Mouse (Mus musculus) small intestine, adult 2 months (tissue): ENCODE measurements at regions not wholly inside any gene's neighbourhood (a gene's known extent, or its start where the extent isn't known, plus 50 kb on each side); places are given as distances from the start of the nearest gene placed in this dataset.

Source experiments
- CTCF ChIP-seq: fragments of 200-500 bp; IDR thresholded peaks from 2 replicates; pipeline ENCODE4 v1.5.1; 2012; ENCODE audit warnings: low read depth, mild to moderate bottlenecking, control low read depth, inconsistent platforms, low read length, moderate library complexity, mixed read lengths; ENCODE audit not compliant: insufficient replicate concordance, insufficient read length; ENCODE audit errors: extremely low read depth
- POLR2A ChIP-seq: fragments of 200-500 bp; IDR thresholded peaks from 2 replicates; pipeline ENCODE4 v1.6.1; 2012; ENCODE audit warnings: low read depth, mild to moderate bottlenecking, control low read depth, inconsistent platforms, low read length, moderate library complexity

DNA sequence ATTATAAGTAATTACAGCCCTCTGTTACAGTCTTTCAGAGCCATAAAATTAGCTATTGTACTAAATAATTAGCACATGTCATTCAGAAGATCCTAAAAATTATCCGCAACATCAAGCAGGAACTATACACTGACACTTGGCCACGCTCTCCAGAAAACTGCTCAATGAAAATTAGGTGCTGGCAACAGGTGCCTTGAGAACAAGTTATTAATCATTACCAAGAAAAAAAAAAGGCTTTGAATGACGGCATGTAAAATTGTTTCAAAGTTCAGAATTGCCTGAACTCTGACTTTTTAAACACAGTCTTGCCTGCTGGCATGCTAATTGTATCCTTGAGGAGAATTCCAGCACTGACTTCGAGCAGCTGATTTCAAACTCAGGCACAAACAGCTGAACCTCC lies 316.6 kb downstream of the Vrk1 start:
- TF ChIP-seq POLR2A (no peak), CTCF (no peak)
